Mouse (Mus musculus) midbrain, embryonic 13.5 days (tissue): ENCODE measurements around the gene Unc45a. TPM values are rescaled to one million over a fixed set of nuclear protein-coding genes. Genes with fewer than 3 reads are reported as not detected.

Experiments
- ATAC-seq: fragments of 200-750 bp; cut with Nextera tagmentation; 2 replicates; pipeline ENCODE4 v1.8.0; 2017; ENCODE audit warnings: mild to moderate bottlenecking, moderate TSS enrichment, moderate library complexity
- H3K27ac ChIP-seq: fragments of 300-500 bp; sonication (generic); 2 replicates; pipeline ENCODE4 v1.5.1; 2015; ENCODE audit warnings: inconsistent platforms, mild to moderate bottlenecking, moderate library complexity
- H3K27me3 ChIP-seq: fragments of 300-500 bp; sonication (generic); 2 replicates; pipeline ENCODE4 v1.6.1; 2015; ENCODE audit warnings: mild to moderate bottlenecking, inconsistent platforms
- H3K36me3 ChIP-seq: fragments of 300-500 bp; sonication (generic); 2 replicates; pipeline ENCODE4 v1.6.1; 2015; ENCODE audit warnings: mild to moderate bottlenecking, inconsistent platforms
- H3K4me1 ChIP-seq: fragments of 300-500 bp; sonication (generic); replicated peaks from 2 replicates; pipeline ENCODE4 v1.6.1; 2015; ENCODE audit warnings: inconsistent platforms
- H3K4me2 ChIP-seq: fragments of 300-500 bp; sonication (generic); replicated peaks from 2 replicates; pipeline ENCODE4 v1.6.1; 2015; ENCODE audit warnings: moderate library complexity, mild to moderate bottlenecking, inconsistent platforms
- H3K4me3 ChIP-seq: fragments of 300-500 bp; sonication (generic); replicated peaks from 2 replicates; pipeline ENCODE4 v1.5.1; 2015; ENCODE audit warnings: mild to moderate bottlenecking, inconsistent platforms
- H3K9ac ChIP-seq: fragments of 300-500 bp; sonication (generic); replicated peaks from 2 replicates; pipeline ENCODE4 v1.6.1; 2015; ENCODE audit warnings: mild to moderate bottlenecking, inconsistent platforms
- H3K9me3 ChIP-seq: fragments of 300-500 bp; sonication (generic); 2 replicates; pipeline ENCODE4 v1.6.1; 2016; ENCODE audit warnings: mild to moderate bottlenecking, inconsistent platforms
- WGBS: fragments of 180-500 bp; shearing (Covaris S2); methylation state at CpG from one replicate; pipeline ENCODE4 v1.1.7; 2015; 5-methylcytosine and 5-hydroxymethylcytosine counted together
- polyA plus RNA-seq: library from polyadenylated mRNA; unstranded; fragments of >200 nt; fragmentation: Nextera tagmentation; extraction: Ambion mirVana; gene quantifications from 2 replicates; pipeline ENCODE4 v1.2.1, GENCODE M21; 2015

Gene Unc45a
- polyA plus RNA-seq, 1 experiment from 2014 or later = 58.6 TPM

DNA sequence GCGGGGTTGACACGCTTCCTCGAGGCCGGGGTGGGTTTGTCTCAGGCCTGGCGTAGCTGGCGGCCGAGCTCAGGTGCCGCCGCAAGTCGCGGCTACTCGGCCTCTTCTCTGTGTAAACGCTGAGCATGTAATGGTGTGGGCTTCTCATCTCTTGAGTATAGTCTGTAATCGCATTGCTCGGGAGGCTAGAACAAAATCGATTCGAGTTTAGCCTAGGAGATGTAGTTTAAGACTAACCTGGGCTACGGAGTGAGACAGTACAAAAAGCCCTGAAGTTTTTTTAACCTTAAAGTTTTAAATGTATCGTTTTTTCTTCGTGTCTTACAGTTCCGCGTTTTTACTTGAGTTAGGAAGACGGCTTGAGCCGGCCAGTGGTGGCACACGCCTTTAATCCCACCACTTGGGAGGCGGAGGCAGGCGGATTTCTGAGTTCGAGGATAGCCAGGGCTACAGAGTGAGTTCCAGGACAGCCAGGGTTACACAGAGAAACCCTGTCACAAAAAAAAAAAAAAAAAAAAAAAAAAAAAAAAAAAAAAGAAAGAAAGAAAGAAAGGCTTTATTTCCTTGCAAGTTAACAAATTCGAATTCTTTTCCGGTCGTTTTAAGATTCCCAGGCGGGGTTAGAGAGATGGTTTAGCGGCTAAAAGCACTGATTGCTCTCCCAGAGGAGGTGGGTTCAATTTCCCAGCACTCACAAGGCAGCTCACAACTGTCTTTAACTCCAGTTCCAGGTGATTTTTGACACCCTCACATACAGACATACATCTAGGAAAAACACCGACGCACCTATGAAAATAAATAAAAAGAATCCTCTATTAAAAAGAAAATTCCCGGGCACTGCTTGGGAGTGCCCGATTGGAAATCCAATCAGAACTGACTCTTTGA is 45.8 kb downstream of the Unc45a start:
- peak overlapping the region; percentile 61; the same call in 1 of the 2 replicates for H3K27ac ChIP-seq
- H3K36me3 ChIP-seq = peaks cover 13% of the 10 kb centered on the region
- H3K9ac ChIP-seq = peak overlapping the region; percentile 62
- no peak for ATAC-seq
- peaks cover 22% of the 10 kb centered on the region for H3K4me1 ChIP-seq
- H3K27me3 ChIP-seq = no peaks in the 10 kb centered on the region
- peak overlapping the region; percentile 89 for H3K4me2 ChIP-seq
- H3K9me3 ChIP-seq = no peaks in the 10 kb centered on the region
- 9% methylated on average over 37 of the region's 37 CpGs for WGBS
- H3K4me3 ChIP-seq = peak overlapping the region; percentile 73

DNA sequence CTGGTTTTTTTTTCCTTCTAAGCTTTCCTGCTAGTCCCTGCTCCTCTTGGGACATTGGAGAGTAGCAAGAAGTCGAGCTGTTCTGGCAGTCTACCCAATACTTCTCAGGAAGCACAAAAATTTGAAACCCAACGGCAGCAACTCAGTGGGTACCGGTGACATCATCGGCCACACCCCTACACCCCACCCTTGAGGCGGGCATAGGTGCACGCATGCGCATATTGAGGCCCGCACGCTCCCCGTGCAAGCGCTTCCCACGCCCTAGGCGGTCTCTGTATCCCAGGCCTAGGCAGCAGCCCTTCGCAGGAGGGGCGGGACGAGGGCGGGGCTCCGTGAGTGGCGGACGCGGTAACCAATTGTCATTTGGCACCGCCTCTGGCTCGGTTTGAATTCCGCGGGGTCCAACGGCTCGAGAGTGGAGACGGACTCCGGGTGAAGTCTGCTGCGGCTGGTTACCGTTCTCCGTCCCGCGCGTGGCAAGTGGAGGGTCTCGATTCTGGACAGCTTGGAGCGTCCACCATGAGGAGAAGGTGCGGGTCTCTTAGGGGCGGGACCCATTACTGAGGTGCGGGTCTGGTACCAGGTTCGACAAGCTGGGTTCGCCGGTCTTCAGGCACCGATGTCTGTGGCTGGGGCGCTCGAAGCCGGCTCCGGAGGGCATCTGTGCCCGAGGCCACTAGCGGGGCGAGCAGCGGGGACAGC is 46.6 kb downstream of the Unc45a start, which contains the start of gene Prc1:
TSS of gene Prc1 (plus strand) at position 389 of the 702 bp plus-strand sequence.
- peak; percentile 99 for ATAC-seq
- Histone ChIP-seq H3K27ac (peak within 1 kb of the TSS; percentile 61; the same call in 1 of the 2 replicates), H3K27me3 (no peaks in the 10 kb centered on the region), H3K4me1 (peaks cover 22% of the 10 kb centered on the region), H3K9me3 (no peaks in the 10 kb centered on the region), H3K9ac (peak within 1 kb of the TSS; percentile 62), H3K36me3 (peaks cover 19% of the 10 kb centered on the region), H3K4me3 (peak within 1 kb of the TSS; percentile 73), H3K4me2 (peak within 1 kb of the TSS; percentile 89)
- 0% methylated on average over 52 of the region's 52 CpGs for WGBS

DNA sequence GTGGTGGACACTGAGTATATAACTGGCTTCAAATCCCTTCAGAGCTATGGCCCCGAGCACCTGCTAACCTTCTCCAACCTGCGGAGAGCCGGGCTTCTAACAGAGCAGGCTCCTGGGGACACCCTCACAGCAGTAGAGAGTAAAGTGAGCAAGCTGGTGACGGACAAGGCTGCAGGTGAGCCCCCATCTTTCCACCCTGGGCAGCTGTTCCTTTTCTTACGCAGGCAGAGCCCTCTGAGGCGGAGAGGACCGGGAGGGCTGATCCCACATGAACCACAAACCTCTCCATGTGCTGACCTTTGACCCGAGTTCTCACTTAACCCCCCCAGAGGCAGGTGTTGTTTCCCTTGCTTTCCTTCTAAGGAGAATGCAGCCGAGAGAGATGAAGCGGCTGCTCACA is 53.1 kb downstream of the Unc45a start:
- Histone ChIP-seq H3K9me3 (no peaks in the 10 kb centered on the region), H3K4me3 (no peak overlapping the region), H3K27ac (no peak overlapping the region), H3K36me3 (peaks cover 82% of the 10 kb centered on the region), H3K4me1 (no peaks in the 10 kb centered on the region), H3K9ac (no peak overlapping the region), H3K27me3 (no peaks in the 10 kb centered on the region), H3K4me2 (no peak overlapping the region)
- no peak for ATAC-seq
- 86% methylated on average over 10 of the region's 10 CpGs for WGBS

DNA sequence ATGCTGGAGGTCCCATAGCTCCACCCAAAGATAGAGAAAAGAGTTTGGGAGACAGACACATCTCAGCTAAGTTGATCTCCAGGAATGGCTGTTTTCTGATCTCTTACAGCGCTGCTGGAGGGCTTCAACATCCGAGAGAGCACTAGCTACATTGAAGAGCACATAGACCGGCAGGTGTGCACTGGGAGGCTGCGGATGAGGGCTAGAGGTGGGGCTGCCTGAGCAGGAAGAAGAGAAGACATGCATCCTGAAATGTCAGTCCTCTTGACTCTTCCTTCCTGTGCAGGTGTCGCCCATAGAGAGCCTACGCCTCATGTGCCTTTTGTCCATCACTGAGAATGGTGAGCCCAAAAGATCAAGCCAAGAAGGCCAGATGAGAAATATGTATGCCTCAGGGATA is 55.1 kb downstream of the Unc45a start:
- Histone ChIP-seq H3K9ac (no peak overlapping the region), H3K9me3 (no peaks in the 10 kb centered on the region), H3K36me3 (peaks cover 92% of the 10 kb centered on the region), H3K27ac (no peak overlapping the region), H3K4me2 (no peak overlapping the region), H3K27me3 (no peaks in the 10 kb centered on the region), H3K4me3 (no peak overlapping the region), H3K4me1 (no peaks in the 10 kb centered on the region)
- no peak for ATAC-seq
- WGBS = 95% methylated on average over 6 of the region's 6 CpGs

DNA sequence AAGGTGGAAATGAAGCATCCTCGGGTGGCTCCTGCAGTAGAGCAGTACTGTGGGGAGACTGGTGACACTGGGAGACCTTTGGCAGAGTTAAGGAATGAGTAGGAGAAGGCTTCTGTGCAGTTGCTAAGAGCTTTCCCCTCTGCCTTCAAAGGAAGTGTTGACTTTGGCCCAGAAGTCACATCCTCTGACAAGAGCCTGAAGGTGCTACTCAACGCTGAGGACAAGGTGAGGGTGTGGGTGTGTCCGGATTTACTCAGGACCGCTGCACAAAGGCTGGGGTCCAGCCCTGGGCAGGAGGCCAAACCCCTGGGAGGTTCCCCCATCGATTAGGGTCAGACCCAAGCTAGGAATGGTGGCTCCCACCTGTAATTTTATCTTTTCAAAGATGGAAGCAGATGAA is 56.4 kb downstream of the Unc45a start:
- no peak overlapping the region for H3K27ac ChIP-seq
- no peaks in the 10 kb centered on the region for H3K9me3 ChIP-seq
- no peaks in the 10 kb centered on the region for H3K4me1 ChIP-seq
- no peak overlapping the region for H3K9ac ChIP-seq
- ATAC-seq = no peak
- H3K4me2 ChIP-seq = no peak overlapping the region
- 92% methylated on average over 5 of the region's 5 CpGs for WGBS
- no peaks in the 10 kb centered on the region for H3K27me3 ChIP-seq
- peaks cover 91% of the 10 kb centered on the region for H3K36me3 ChIP-seq
- H3K4me3 ChIP-seq = no peak overlapping the region

DNA sequence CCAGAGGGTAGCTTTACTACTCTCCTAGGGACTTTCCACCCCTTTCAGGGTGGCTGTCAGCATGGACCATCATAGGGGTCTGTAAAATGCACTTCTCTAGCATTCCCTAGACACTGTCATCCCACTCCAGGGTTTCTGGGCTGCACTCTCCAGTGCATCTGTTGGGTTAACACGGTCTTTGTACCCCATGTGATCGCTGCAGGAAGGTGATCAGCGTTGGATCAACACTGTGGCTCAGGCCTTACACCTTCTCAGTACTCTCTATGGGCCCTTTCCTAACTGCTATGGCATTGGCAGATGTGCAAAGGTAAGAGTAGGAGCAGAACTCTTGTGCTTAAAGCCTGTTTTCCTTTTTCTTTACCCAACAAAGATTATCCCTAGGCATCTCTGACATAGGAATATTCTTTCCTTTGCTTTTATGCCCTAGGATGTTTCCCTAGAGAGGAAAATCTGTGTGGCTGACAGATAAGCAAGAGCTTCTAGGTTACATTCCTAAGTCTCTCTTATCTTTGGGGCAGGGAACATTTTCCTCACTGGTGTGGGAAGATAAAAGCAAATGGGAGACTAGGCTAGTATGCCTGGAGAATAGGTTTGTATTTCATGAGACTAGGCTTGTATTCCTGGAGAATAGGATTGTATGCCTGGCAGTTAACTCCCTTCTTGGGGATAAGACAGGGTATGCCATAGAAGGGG is 57.4 kb downstream of the Unc45a start:
- no peaks in the 10 kb centered on the region for H3K9me3 ChIP-seq
- no peak for ATAC-seq
- H3K4me1 ChIP-seq = no peaks in the 10 kb centered on the region
- H3K4me3 ChIP-seq = no peak overlapping the region
- no peak overlapping the region for H3K27ac ChIP-seq
- H3K27me3 ChIP-seq = no peaks in the 10 kb centered on the region
- 87% methylated on average over 3 of the region's 3 CpGs for WGBS
- H3K9ac ChIP-seq = no peak overlapping the region
- H3K4me2 ChIP-seq = no peak overlapping the region
- H3K36me3 ChIP-seq = peaks cover 94% of the 10 kb centered on the region

DNA sequence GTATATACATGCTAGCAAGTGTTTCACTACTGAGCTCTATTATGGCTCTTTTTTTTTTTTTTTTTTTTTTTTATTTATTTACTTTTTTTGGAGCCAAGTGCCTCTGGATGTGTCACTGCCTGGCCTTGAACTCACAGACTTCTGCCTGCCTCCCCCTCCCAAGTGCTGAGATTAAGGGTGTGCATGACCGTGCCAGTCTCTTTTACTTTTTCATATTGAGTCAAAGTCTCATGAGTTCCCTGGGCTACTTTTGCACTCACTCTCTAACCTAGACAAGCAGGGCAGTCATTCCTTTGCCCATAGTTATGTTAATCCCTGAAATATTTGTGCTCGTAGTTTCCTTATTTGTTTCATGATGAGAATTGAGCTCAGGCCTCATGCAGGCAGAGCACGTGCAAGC is 59.2 kb downstream of the Unc45a start:
- no peaks in the 10 kb centered on the region for H3K9me3 ChIP-seq
- peaks cover 94% of the 10 kb centered on the region for H3K36me3 ChIP-seq
- no peaks in the 10 kb centered on the region for H3K27me3 ChIP-seq
- H3K27ac ChIP-seq = no peak overlapping the region
- no peak for ATAC-seq
- no peak overlapping the region for H3K9ac ChIP-seq
- H3K4me2 ChIP-seq = no peak overlapping the region
- 88% methylated on average over 3 of the region's 3 CpGs for WGBS
- no peak overlapping the region for H3K4me3 ChIP-seq
- H3K4me1 ChIP-seq = no peaks in the 10 kb centered on the region

DNA sequence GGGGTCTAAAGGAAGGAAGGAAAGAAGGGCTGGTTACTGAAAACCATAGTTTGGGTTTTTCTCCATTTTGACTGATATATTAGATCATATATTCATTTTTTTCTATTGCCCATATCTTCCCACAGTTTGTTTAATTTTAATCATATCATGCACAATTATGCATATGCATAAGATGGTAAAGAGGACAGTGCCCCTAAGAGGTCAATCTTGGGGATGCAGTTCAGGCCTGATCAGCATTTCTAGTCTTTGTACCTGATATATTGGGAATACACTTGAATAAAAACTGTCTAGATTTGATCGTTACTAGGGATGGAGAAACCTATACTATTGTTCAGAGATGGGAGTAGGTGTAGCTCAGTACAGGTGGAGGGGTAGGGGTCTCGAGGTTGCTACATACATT is 59.8 kb downstream of the Unc45a start:
- Histone ChIP-seq H3K9me3 (no peaks in the 10 kb centered on the region), H3K36me3 (peaks cover 94% of the 10 kb centered on the region), H3K4me1 (no peaks in the 10 kb centered on the region), H3K9ac (no peak overlapping the region), H3K4me2 (no peak overlapping the region), H3K27me3 (no peaks in the 10 kb centered on the region), H3K4me3 (no peak overlapping the region), H3K27ac (no peak overlapping the region)
- no peak for ATAC-seq
- 89% methylated on average over 2 of the region's 2 CpGs for WGBS

DNA sequence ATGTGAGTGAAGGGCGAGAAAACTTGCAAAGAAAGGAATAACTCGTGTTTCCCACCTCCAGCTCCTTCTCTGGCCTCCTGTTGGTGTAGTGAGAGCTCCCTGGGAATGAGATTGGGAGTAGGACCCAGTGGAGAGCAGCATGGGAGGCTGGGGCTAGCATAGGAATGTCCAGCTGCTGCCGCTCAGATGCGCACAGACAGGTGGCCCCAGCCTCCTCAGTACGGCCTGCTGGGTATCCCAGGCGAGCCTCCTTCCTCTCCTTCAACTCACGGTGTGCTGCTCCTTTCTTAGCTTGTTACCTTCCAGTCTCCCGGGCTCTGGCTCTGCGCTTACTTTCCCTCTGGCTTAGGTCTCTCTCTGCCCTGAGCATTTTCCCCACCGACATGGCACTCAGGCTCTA is 60.8 kb downstream of the Unc45a start:
- Histone ChIP-seq H3K4me3 (no peak overlapping the region), H3K27me3 (no peaks in the 10 kb centered on the region), H3K36me3 (peaks cover 93% of the 10 kb centered on the region), H3K9me3 (peaks cover 3% of the 10 kb centered on the region), H3K9ac (no peak overlapping the region), H3K4me1 (no peaks in the 10 kb centered on the region), H3K4me2 (no peak overlapping the region), H3K27ac (no peak overlapping the region)
- 90% methylated on average over 10 of the region's 10 CpGs for WGBS
- ATAC-seq = no peak

DNA sequence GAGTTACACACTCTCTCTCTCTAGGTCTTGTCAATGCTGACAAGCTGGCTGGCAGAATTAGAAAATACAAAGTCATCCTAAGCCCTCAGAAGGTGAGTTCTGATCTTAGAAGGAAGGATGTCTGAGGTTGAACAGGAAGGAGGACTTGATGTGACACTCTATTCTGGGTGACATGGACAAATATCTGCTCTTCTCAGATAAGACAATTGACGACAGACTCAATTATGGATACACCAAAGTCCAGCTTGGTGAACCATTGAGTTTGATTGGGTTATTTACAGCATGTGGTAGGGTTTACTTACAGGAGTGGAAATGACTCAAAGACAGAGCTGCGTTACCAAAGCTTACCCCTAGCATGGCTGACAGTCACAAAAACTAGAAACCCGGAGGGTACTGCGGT is 64.4 kb downstream of the Unc45a start:
- no peaks in the 10 kb centered on the region for H3K27me3 ChIP-seq
- no peak overlapping the region for H3K4me3 ChIP-seq
- H3K4me1 ChIP-seq = peaks cover 6% of the 10 kb centered on the region; the same call in 1 of the 2 replicates
- no peak overlapping the region for H3K9ac ChIP-seq
- no peak overlapping the region for H3K4me2 ChIP-seq
- peaks cover 91% of the 10 kb centered on the region for H3K36me3 ChIP-seq
- 93% methylated on average over 4 of the region's 4 CpGs for WGBS
- H3K9me3 ChIP-seq = peaks cover 21% of the 10 kb centered on the region
- no peak overlapping the region for H3K27ac ChIP-seq
- ATAC-seq = no peak
